Mouse (Mus musculus): ENCODE data around the gene Dll3. TPM values are rescaled to one million over a fixed set of nuclear protein-coding genes. Genes with fewer than 3 reads are reported as not detected.
A peak's percentile ranks its signal among the peaks of the same experiment; 100 is the strongest.

Dll3 gene
- polyA plus RNA-seq, 1 experiment from 2014 or later: 0.26 TPM

DNA sequence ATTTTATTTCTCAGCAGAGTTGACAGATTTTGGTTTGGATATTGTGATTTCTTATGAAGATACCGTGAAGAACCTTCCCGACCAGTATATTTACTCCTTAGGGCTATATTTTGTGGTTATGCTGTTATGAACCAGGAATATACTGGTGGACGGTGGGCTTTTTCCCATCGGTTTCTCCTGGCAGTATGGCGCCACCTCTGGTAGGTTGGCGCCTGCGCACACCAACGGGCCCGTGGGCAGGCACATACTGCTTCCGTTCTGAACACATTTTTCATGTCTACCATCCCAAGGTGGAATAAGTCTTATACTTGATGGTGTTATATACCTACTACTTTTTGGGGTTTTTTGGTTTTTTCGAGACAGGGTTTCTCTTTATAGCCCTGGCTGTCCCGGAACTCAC, 32.7 kb downstream of the Dll3 start:
- Histone ChIP-seq H3K9ac (no peak overlapping the region), H3K9me3 (replicated peaks) (no peaks in the 10 kb centered on the region; the same call in 1 of the 2 replicates), H3K4me1 (replicated peaks) (peaks cover 5% of the 10 kb centered on the region), H3K4me3 (no peak overlapping the region), H3K27me3 (replicated peaks) (no peaks in the 10 kb centered on the region), H3K4me2 (no peak overlapping the region), H3K27ac (ENCODE audit: poor library complexity, severe bottlenecking) (no peak overlapping the region), H3K36me3 (peaks cover 23% of the 10 kb centered on the region)
- 91% methylated on average over 12 of the region's 12 CpGs for WGBS
- no peak for ATAC-seq (ENCODE audit: insufficient number of reproducible peaks, low FRiP score)

DNA sequence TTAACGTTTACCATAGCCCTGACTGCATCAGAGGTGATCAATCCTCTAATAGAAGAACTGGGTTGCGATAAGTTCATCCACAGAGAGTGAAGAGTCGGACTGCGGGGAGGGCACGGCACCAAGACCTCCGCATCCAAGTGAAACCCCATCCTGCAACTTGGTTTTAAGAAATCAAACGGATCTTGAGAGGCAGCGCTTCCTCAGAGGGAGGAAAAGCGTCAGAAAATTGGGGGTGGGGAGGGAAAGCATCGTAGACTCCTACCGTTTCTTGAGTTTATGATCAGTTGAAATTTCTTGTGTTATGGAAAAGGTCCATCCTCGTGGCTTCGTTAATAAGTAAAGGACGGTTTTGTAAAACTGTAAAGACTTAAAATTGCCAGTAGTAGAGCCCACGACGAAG, 33.5 kb downstream of the Dll3 start:
- 29% methylated on average over 16 of the region's 16 CpGs for WGBS
- peaks cover 23% of the 10 kb centered on the region for H3K36me3 ChIP-seq
- H3K9ac ChIP-seq: peak overlapping the region; percentile 91
- no peaks in the 10 kb centered on the region; the same call in 1 of the 2 replicates for H3K9me3 ChIP-seq (replicated peaks)
- peak overlapping the region; percentile 77; the same call in 1 of the 2 replicates for H3K27ac ChIP-seq (ENCODE audit: poor library complexity, severe bottlenecking)
- peak overlapping the region; percentile 75 for H3K4me2 ChIP-seq
- H3K27me3 ChIP-seq (replicated peaks): no peaks in the 10 kb centered on the region
- peak overlapping the region; percentile 82 for H3K4me3 ChIP-seq
- H3K4me1 ChIP-seq (replicated peaks): peaks cover 5% of the 10 kb centered on the region
- ATAC-seq (ENCODE audit: insufficient number of reproducible peaks, low FRiP score): no peak

DNA sequence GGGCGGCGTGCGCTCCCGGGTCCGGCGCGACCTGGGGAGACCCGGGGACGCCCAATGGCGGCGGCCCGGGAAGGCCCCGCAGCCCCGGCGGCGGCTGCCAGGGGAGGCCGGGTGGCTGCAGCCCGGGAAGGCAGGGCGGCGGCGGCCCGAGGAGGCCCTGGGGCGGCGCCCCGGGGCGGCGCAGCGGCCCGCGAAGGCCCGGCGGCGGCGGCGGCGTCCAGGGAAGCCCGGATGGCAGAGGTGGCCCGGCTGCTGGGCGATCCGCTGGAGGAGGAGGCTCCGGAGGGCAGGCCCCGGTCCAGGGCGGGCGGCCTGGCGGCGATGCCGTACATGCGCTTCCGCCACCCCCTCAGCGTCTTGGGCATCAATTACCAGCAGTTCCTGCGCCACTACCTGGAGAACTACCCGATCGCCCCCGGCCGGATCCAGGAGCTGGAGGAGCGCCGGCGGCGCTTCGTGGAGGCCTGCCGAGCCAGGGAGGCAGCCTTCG, 34.0 kb downstream of the Dll3 start:
- H3K27me3 ChIP-seq (replicated peaks): no peaks in the 10 kb centered on the region
- H3K9ac ChIP-seq: peak overlapping the region; percentile 91
- peaks cover 23% of the 10 kb centered on the region for H3K36me3 ChIP-seq
- H3K4me3 ChIP-seq: peak overlapping the region; percentile 82
- peak overlapping the region; percentile 75 for H3K4me2 ChIP-seq
- H3K27ac ChIP-seq (ENCODE audit: poor library complexity, severe bottlenecking): peak overlapping the region; percentile 77
- H3K4me1 ChIP-seq (replicated peaks): peaks cover 5% of the 10 kb centered on the region
- peak; percentile 70 for ATAC-seq (ENCODE audit: insufficient number of reproducible peaks, low FRiP score)
- no peaks in the 10 kb centered on the region; the same call in 1 of the 2 replicates for H3K9me3 ChIP-seq (replicated peaks)
- WGBS: 1% methylated on average over 60 of the region's 62 CpGs

GRCm38 (mm10) chr7:28267129-28268041, 34.7 kb downstream of the Dll3 start, which contains the start of gene Eid2:
TSS of gene Eid2 (plus strand) at chr7:28267881.
- Histone ChIP-seq H3K9me3 (replicated peaks) (no peaks in the 10 kb centered on the region; the same call in 1 of the 2 replicates), H3K4me1 (replicated peaks) (peaks cover 5% of the 10 kb centered on the region), H3K4me3 (peak within 1 kb of the TSS; percentile 82), H3K4me2 (peak within 1 kb of the TSS; percentile 75), H3K36me3 (peaks cover 20% of the 10 kb centered on the region), H3K9ac (peak within 1 kb of the TSS; percentile 91), H3K27me3 (replicated peaks) (no peaks in the 10 kb centered on the region), H3K27ac (ENCODE audit: poor library complexity, severe bottlenecking) (peak within 1 kb of the TSS; percentile 77)
- peak; percentile 84 for ATAC-seq (ENCODE audit: insufficient number of reproducible peaks, low FRiP score)
- 5% methylated on average over 57 of the region's 57 CpGs for WGBS

GRCm38 (mm10) chr7:28265391-28265790, 36.6 kb downstream of the Dll3 start:
- H3K4me3 ChIP-seq: no peak overlapping the region
- no peak for ATAC-seq (ENCODE audit: insufficient number of reproducible peaks, low FRiP score)
- 86% methylated on average over 13 of the region's 13 CpGs for WGBS

GRCm38 (mm10) chr7:28263786-28264185, 38.3 kb downstream of the Dll3 start:
- Histone ChIP-seq H3K4me2 (no peak overlapping the region), H3K4me1 (replicated peaks) (peaks cover 4% of the 10 kb centered on the region), H3K9ac (no peak overlapping the region), H3K27ac (ENCODE audit: poor library complexity, severe bottlenecking) (no peak overlapping the region), H3K27me3 (replicated peaks) (no peaks in the 10 kb centered on the region), H3K4me3 (no peak overlapping the region), H3K9me3 (replicated peaks) (no peaks in the 10 kb centered on the region; the same call in 1 of the 2 replicates), H3K36me3 (no peaks in the 10 kb centered on the region)
- no peak for ATAC-seq (ENCODE audit: insufficient number of reproducible peaks, low FRiP score)
- 4% methylated on average over 13 of the region's 15 CpGs for WGBS

More at GRCm38 (mm10) chr7:28265391-28265790, 36.6 kb downstream of the Dll3 start:
- Histone ChIP-seq H3K9ac (no peak overlapping the region), H3K4me2 (no peak overlapping the region), H3K4me1 (replicated peaks) (peaks cover 5% of the 10 kb centered on the region), H3K36me3 (peaks cover 9% of the 10 kb centered on the region), H3K9me3 (replicated peaks) (no peaks in the 10 kb centered on the region; the same call in 1 of the 2 replicates), H3K27me3 (replicated peaks) (no peaks in the 10 kb centered on the region), H3K27ac (ENCODE audit: poor library complexity, severe bottlenecking) (no peak overlapping the region)

DNA sequence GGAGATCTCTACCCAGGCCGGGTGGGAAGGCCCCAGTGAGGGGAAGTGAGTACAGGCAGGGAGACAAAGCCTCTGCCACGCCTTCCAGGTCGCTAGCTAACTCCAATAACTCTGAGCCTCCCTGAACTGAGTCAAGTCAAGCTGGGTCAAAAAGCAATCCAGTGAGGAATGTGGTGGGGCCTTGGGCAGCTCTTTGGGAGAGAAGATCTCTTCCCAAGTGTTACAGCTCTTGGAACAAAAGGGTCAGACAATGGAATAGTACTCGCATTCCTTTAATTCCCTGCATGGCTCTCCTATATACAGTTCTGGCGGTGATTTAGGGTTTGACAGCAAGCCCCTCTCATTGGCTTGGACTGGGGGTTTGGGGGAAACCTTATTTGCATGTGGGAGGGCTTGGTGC, 39.2 kb downstream of the Dll3 start:
- Histone ChIP-seq H3K4me2 (no peak overlapping the region), H3K4me1 (replicated peaks) (no peaks in the 10 kb centered on the region), H3K9me3 (replicated peaks) (no peaks in the 10 kb centered on the region; the same call in 1 of the 2 replicates), H3K36me3 (no peaks in the 10 kb centered on the region), H3K4me3 (no peak overlapping the region), H3K27ac (ENCODE audit: poor library complexity, severe bottlenecking) (no peak overlapping the region), H3K9ac (no peak overlapping the region), H3K27me3 (replicated peaks) (no peaks in the 10 kb centered on the region)
- 42% methylated on average over 5 of the region's 5 CpGs for WGBS
- no peak for ATAC-seq (ENCODE audit: insufficient number of reproducible peaks, low FRiP score)

DNA sequence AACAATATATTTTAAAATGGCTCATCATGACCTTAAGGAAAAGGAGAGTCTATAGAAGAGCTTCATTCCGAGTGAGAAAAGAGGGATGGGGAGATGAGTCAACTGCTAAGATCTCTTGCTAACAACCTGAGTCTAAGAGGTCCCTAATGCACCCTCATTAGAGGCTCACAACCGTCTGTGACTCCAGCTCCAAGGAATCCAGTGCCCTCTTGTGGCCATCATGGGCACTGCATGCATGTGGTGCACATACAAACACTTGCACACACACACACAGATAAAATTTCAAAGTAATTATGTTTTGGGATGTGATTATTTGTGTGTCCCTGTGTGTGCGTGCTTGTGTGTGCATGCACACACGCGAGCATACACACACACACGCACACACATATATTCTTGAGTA, 46.6 kb downstream of the Dll3 start:
- WGBS: 77% methylated on average over 6 of the region's 6 CpGs
- no peaks in the 10 kb centered on the region for H3K36me3 ChIP-seq
- no peak overlapping the region for H3K27ac ChIP-seq (ENCODE audit: poor library complexity, severe bottlenecking)
- H3K4me2 ChIP-seq: no peak overlapping the region
- no peaks in the 10 kb centered on the region for H3K4me1 ChIP-seq (replicated peaks)
- no peak overlapping the region for H3K9ac ChIP-seq
- H3K27me3 ChIP-seq (replicated peaks): no peaks in the 10 kb centered on the region
- H3K4me3 ChIP-seq: no peak overlapping the region
- ATAC-seq (ENCODE audit: insufficient number of reproducible peaks, low FRiP score): no peak
- peaks cover 9% of the 10 kb centered on the region; the same call in 1 of the 2 replicates for H3K9me3 ChIP-seq (replicated peaks)

DNA sequence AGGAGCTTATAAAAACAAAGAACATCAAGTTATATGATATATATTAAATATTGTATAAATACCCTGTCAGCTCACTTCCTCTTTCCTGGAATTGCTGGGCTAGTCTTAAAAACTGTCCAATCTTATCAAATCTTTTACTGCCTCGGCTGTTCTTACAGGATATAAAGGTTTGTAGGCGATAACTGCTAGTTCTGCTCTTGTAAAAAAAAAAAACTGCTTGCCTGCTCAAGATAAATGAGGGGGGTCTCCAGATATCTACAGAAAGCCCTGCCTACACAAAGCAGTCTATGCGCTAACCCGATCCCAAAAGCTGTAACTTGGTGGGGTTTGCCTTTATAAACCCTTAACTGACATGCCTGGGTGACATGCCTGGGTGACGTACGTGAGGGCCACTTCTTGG, 47.4 kb downstream of the Dll3 start:
- Histone ChIP-seq H3K9ac (no peak overlapping the region), H3K4me3 (no peak overlapping the region), H3K36me3 (no peaks in the 10 kb centered on the region), H3K27ac (ENCODE audit: poor library complexity, severe bottlenecking) (no peak overlapping the region), H3K9me3 (replicated peaks) (peaks cover 9% of the 10 kb centered on the region; the same call in 1 of the 2 replicates), H3K4me1 (replicated peaks) (no peaks in the 10 kb centered on the region), H3K27me3 (replicated peaks) (no peaks in the 10 kb centered on the region), H3K4me2 (no peak overlapping the region)
- WGBS: 81% methylated on average over 6 of the region's 6 CpGs
- ATAC-seq (ENCODE audit: insufficient number of reproducible peaks, low FRiP score): no peak

DNA sequence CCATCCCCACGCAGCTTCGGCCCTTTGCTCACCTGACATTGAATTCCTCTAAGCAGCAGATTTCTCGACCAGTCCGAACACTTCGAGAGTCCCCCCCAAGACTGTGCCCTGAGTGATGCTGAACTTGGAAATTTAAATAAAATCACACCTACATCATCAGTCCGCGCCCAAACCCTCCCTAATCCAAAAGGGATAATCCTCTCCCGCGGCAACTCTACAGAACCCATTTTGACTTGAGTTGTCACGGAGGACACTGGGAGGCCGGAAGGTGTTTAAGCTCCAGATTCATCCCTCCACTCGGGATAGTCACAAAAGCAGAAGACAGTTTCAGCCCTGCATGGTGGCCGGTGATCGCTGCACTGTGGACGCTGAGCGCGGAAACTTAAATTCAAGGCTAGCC, 50.1 kb downstream of the Dll3 start:
- no peaks in the 10 kb centered on the region for H3K27me3 ChIP-seq (replicated peaks)
- H3K27ac ChIP-seq (ENCODE audit: poor library complexity, severe bottlenecking): no peak overlapping the region
- H3K4me3 ChIP-seq: no peak overlapping the region
- peaks cover 15% of the 10 kb centered on the region; the same call in 1 of the 2 replicates for H3K9me3 ChIP-seq (replicated peaks)
- ATAC-seq (ENCODE audit: insufficient number of reproducible peaks, low FRiP score): no peak
- no peak overlapping the region for H3K9ac ChIP-seq
- WGBS: 84% methylated on average over 17 of the region's 17 CpGs
- H3K4me2 ChIP-seq: no peak overlapping the region
- no peaks in the 10 kb centered on the region for H3K4me1 ChIP-seq (replicated peaks)
- no peaks in the 10 kb centered on the region for H3K36me3 ChIP-seq

- Histone ChIP-seq H3K27me3 (replicated peaks) (no peaks in the 10 kb centered on the region), H3K4me2 (no peak overlapping the region), H3K4me1 (replicated peaks) (no peaks in the 10 kb centered on the region), H3K36me3 (no peaks in the 10 kb centered on the region), H3K4me3 (no peak overlapping the region), H3K9ac (no peak overlapping the region), H3K27ac (ENCODE audit: poor library complexity, severe bottlenecking) (no peak overlapping the region), H3K9me3 (replicated peaks) (peaks cover 6% of the 10 kb centered on the region; the same call in 1 of the 2 replicates)
- ATAC-seq (ENCODE audit: insufficient number of reproducible peaks, low FRiP score): no peak
- 82% methylated on average over 3 of the region's 3 CpGs for WGBS
Measured at GRCm38 (mm10) chr7:28248957-28249356, 53.1 kb downstream of the Dll3 start.
